Mouse (Mus musculus): ENCODE measurements around the gene Olfr502. TPM values are rescaled to one million over a fixed set of nuclear protein-coding genes. Genes with fewer than 3 reads are reported as not detected.
"Not testable (repeated sequence)": the region's sequence is repeated elsewhere in the genome, so short reads cannot be mapped to it uniquely, and the experiment has no call there.

Olfr502 gene
- not detected for total RNA-seq (2022)

GRCm38 (mm10) chr7:108524965-108525364 lies at the start of gene Olfr502:
Gene Olfr502, minus strand, starts transcription at chr7:108525065.
- no peak for DNase-seq (ENCODE audit: low spot score in 2 of 2)

GRCm38 (mm10) chr7:108565693-108566092 lies 40.8 kb upstream of the Olfr502 start, which contains the start of gene Olfr504:
Gene Olfr504, minus strand, starts transcription at chr7:108565793.
- no peak for DNase-seq (ENCODE audit: low spot score in 2 of 2)

DNA sequence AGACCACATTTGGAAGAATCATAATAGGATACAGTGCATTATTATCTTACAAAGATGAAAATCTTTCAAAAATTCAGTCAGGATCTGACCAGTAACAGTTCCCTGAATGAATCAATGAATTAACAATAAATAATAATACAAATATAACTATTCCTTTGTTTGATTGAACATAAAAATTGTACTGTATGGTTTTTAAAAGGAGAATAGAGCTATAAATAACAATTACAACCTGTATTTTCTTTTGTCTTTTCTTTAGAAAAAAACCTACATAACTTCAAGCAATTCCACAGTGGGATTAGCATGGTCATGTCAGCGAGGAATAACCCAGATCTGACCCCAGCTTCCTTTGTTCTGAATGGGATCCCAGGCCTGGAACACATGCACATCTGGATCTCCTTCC lies 19.4 kb upstream of the Olfr502 start, which contains the start of gene Olfr503:
Gene Olfr503, plus strand, starts transcription at position 301 of the 400 bp plus-strand sequence.
- not testable (repeated sequence) for DNase-seq (ENCODE audit: low spot score in 2 of 2)

GRCm38 (mm10) chr7:108542416-108542815 lies 17.6 kb upstream of the Olfr502 start:
- no peak for DNase-seq (ENCODE audit: low spot score in 2 of 2)

Other genes starting within 250 kb of the Olfr502 start
- gene Olfr490, start 236.1 kb downstream of the Olfr502 start, total RNA-seq (2022): not detected
- not detected for gene Olfr491, start 211.6 kb downstream of the Olfr502 start, total RNA-seq (2022)
- not detected for gene Olfr492, start 201.4 kb downstream of the Olfr502 start, total RNA-seq (2022)
- gene Olfr493, start 178.1 kb downstream of the Olfr502 start, total RNA-seq (2022): not detected
- gene Olfr494, start 159.7 kb downstream of the Olfr502 start, total RNA-seq (2022): not detected
- not detected for gene Olfr495, start 131.9 kb downstream of the Olfr502 start, total RNA-seq (2022)
- not detected for gene Olfr497, start 104.6 kb downstream of the Olfr502 start, total RNA-seq (2022)
- not detected for gene Olfr498, start 59.7 kb downstream of the Olfr502 start, total RNA-seq (2022)
- gene Olfr503, start 19.5 kb upstream of the Olfr502 start, total RNA-seq (2022): not detected
- gene Olfr504, start 40.7 kb upstream of the Olfr502 start, total RNA-seq (2022): not detected
- not detected for gene Olfr506, start 85.7 kb upstream of the Olfr502 start, total RNA-seq (2022)
- not detected for gene Olfr507, start 96.7 kb upstream of the Olfr502 start, total RNA-seq (2022)
- not detected for gene Olfr508, start 104.9 kb upstream of the Olfr502 start, total RNA-seq (2022)
- not detected for gene Olfr509, start 126.8 kb upstream of the Olfr502 start, total RNA-seq (2022)
- gene Olfr510, start 141.4 kb upstream of the Olfr502 start, total RNA-seq (2022): not detected
- not detected for gene Olfr512, start 188.3 kb upstream of the Olfr502 start, total RNA-seq (2022)
- gene Olfr513, start 225.9 kb upstream of the Olfr502 start, total RNA-seq (2022): not detected

All from left cerebral cortex, adult 8-10 months (tissue).